Mouse (Mus musculus) limb, embryonic 12.5 days (tissue): ENCODE measurements around the gene Rnaseh2b. TPM values are rescaled to one million over a fixed set of nuclear protein-coding genes. Genes with fewer than 3 reads are reported as not detected.

ENCODE experiments used
- ATAC-seq: fragments of 200-750 bp; cut with Nextera tagmentation; 2 replicates; pipeline ENCODE4 v1.8.0; 2017; ENCODE audit warnings: low read depth, moderate TSS enrichment; ENCODE audit not compliant: insufficient number of reproducible peaks, insufficient read depth, low FRiP score, low TSS enrichment
- H3K27ac ChIP-seq: fragments of 300-500 bp; sonication (generic); 2 replicates; pipeline ENCODE4 v1.5.1; 2016; ENCODE audit warnings: mild to moderate bottlenecking, moderate library complexity
- H3K27me3 ChIP-seq: fragments of 300-500 bp; sonication (generic); 2 replicates; pipeline ENCODE4 v1.6.1; 2016; ENCODE audit warnings: mild to moderate bottlenecking, moderate library complexity
- H3K36me3 ChIP-seq: fragments of 300-500 bp; sonication (generic); 2 replicates; pipeline ENCODE4 v1.6.1; 2016; ENCODE audit warnings: mild to moderate bottlenecking, moderate library complexity
- H3K4me1 ChIP-seq: fragments of 300-500 bp; sonication (generic); replicated peaks from 2 replicates; pipeline ENCODE4 v1.6.1; 2016
- H3K4me2 ChIP-seq: fragments of 300-500 bp; sonication (generic); 2 replicates; pipeline ENCODE4 v1.6.1; 2016; ENCODE audit warnings: mild to moderate bottlenecking, moderate library complexity
- H3K4me3 ChIP-seq: fragments of 300-500 bp; sonication (generic); replicated peaks from 2 replicates; pipeline ENCODE4 v1.5.1; 2016; ENCODE audit warnings: mild to moderate bottlenecking
- H3K9ac ChIP-seq: fragments of 300-500 bp; sonication (generic); replicated peaks from 2 replicates; pipeline ENCODE4 v1.6.1; 2016; ENCODE audit warnings: mild to moderate bottlenecking, moderate library complexity
- H3K9me3 ChIP-seq: fragments of 300-500 bp; sonication (generic); 2 replicates; pipeline ENCODE4 v1.6.1; 2016; ENCODE audit warnings: mild to moderate bottlenecking, moderate library complexity
- WGBS: fragments of 180-500 bp; shearing (Covaris S2); methylation state at CpG from one replicate; pipeline ENCODE4 v1.1.7; 2016; 5-methylcytosine and 5-hydroxymethylcytosine counted together
- polyA plus RNA-seq: library from polyadenylated mRNA; unstranded; fragments of >200 nt; fragmentation: Nextera tagmentation; extraction: Ambion mirVana; gene quantifications from 2 replicates; pipeline ENCODE4 v1.2.1, GENCODE M21; 2016

The Rnaseh2b gene
- polyA plus RNA-seq, 1 experiment from 2014 or later = 64.5 TPM

DNA sequence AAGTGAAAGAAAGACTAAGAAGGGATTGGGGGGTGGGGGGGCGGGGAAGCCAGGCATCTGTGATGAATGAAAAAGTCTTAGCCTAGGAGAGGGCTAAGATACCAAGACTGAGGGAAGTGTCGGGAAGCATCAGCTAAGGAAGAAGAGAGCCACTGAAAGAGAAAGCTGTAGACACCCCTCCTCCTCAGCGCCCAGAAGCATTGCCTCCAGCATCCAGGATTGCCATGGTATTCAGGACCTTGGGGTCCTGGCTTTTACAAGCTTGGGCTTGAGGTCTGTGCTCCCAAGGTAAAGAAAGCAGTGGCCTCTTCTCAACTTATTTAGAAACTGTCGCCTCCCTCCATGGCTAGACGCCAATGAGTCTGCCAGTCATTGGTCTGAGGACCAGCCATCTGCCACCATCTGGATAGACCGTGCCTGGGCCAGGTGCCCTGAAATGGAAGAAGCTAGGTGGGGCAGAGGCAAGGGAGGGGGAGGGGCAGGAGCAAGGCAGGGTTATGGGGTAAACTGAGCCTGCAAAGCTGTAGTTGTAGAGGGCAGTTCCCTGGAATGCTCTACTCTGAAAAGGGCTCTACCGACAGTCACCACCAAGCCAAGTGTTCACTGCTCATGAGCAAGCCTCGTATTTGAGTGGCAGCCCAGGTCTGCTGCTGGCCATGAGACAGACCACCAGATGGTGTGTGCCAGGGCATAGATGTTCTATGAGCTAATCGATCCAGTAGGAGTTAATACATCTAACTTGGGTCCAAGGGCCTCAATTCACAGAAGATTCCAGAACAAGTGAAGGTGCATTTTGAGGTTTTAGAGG lies 97.5 kb downstream of the Rnaseh2b start:
- Histone ChIP-seq H3K27me3 (no peaks in the 10 kb centered on the region), H3K4me1 (peaks cover 19% of the 10 kb centered on the region; the same call in 1 of the 2 replicates), H3K4me2 (no peak overlapping the region), H3K9ac (no peak overlapping the region), H3K9me3 (0 out of 2 replicates have a peak, but pooled peaks cover 3% of the 10 kb centered on the region), H3K27ac (no peak overlapping the region), H3K36me3 (no peaks in the 10 kb centered on the region), H3K4me3 (no peak overlapping the region)
- WGBS = 77% methylated on average over 9 of the region's 9 CpGs
- ATAC-seq = no peak

DNA sequence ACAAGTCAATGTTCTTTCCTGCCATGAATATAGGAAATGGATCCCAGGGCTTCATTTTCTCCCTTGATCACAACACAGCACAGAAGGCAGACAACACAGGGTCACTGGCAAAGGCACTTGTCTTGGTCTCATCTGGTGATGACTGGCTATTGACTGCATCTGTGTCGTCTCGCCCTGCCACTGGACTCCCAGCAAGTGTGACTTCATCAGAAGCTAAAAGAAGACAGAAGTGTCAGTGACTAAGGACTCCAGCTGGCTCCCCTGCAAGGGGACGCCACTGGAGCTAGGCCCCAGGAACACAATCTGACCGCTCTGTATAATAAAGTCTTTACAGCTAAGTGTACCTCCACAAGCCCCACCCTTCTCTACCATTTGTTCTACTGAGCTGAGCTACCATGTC lies 100.4 kb downstream of the Rnaseh2b start:
- no peaks in the 10 kb centered on the region for H3K36me3 ChIP-seq
- no peak overlapping the region for H3K9ac ChIP-seq
- H3K27me3 ChIP-seq = no peaks in the 10 kb centered on the region
- no peak overlapping the region for H3K4me2 ChIP-seq
- WGBS = 66% methylated on average over 4 of the region's 4 CpGs
- H3K27ac ChIP-seq = no peak overlapping the region
- no peak overlapping the region for H3K4me3 ChIP-seq
- H3K9me3 ChIP-seq = no peaks in the 10 kb centered on the region
- no peak for ATAC-seq
- H3K4me1 ChIP-seq = peaks cover 19% of the 10 kb centered on the region; the same call in 1 of the 2 replicates

DNA sequence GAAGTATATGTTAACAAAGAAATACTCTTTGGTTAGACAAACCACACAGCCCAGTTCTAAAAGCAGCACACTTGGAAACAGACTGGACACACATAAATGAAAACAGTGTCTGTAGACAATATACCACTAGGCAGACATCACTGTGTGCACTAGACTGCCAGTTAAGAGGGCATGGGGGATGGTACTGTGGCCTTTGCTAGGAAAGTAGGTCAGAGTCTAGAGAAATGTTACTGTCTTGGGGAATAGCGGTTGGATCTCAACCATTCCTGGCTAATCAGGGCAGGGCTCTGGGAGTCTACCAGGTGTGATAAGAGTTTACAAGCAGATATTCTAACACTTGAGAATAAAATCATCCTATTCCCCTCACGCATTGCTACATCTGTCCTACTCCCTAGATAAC lies 103.0 kb downstream of the Rnaseh2b start:
- no peak for ATAC-seq
- Histone ChIP-seq H3K9me3 (no peaks in the 10 kb centered on the region), H3K27me3 (no peaks in the 10 kb centered on the region), H3K27ac (no peak overlapping the region), H3K4me1 (peaks cover 10% of the 10 kb centered on the region; the same call in 1 of the 2 replicates), H3K4me3 (no peak overlapping the region), H3K4me2 (no peak overlapping the region), H3K36me3 (no peaks in the 10 kb centered on the region), H3K9ac (no peak overlapping the region)
- WGBS = 88% methylated on average over 2 of the region's 2 CpGs

DNA sequence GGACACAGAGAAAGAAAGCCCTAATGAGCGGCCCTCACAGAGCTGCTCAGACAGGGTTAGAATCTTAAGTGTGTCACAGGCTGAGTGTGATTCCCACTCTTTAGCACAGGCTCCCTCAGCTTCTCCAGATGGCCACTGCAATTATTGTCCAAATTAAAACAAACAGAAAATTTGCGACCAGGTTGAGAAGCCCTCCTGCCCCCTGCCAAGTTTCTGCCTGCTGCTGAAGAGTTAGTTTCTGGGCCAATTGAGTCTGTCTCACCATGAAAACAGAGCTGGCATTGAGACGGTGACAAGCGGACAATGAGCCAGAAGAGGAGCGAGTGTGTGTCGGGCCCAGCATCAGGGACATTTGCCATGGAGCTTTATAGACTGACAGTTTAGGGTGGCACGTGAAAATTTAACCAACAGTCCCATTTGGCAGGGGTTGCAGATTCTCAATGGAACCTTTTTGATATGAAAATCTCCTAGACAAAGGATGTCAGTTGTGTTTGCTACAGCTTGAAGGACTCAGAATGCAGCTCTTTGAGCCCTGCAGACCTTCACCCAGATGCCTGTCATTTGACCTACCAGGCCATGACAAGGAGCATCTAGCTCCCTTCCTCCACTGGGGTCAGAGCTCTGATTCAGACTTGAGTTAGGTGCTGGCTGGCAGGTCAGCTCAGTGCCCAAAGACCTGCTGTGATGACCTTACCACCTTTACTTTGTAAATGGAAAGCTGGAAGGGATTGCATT lies 123.8 kb downstream of the Rnaseh2b start:
- 55% methylated on average over 7 of the region's 7 CpGs for WGBS
- Histone ChIP-seq H3K36me3 (no peaks in the 10 kb centered on the region), H3K27ac (peak overlapping the region; percentile 17; the same call in 1 of the 2 replicates), H3K9me3 (peaks cover 7% of the 10 kb centered on the region; the same call in 1 of the 2 replicates), H3K4me1 (peaks cover 12% of the 10 kb centered on the region), H3K27me3 (no peaks in the 10 kb centered on the region), H3K4me2 (no peak overlapping the region), H3K4me3 (no peak overlapping the region), H3K9ac (no peak overlapping the region)
- ATAC-seq = no peak

DNA sequence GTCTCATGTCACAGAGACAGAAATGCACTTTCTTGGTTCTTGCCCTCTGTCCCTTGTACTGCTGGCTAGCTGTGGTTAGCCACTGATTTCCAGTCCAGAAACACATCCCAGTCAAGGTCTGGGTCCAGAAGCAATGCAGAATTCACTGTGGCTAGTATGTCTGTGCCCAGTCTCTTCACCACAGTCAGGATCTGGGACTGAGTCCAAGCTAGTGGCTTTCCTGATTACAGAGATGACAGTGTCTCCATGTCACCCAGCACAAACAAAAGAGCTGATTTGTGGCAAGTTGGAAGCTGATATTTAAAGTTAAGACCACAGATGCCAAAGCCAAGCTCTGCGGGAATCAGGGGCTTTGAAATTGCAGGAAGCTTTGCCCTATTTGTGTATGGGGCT lies 124.3 kb downstream of the Rnaseh2b start:
- no peak for ATAC-seq
- H3K27ac ChIP-seq = no peak overlapping the region
- no peak overlapping the region for H3K9ac ChIP-seq
- peaks cover 7% of the 10 kb centered on the region; the same call in 1 of the 2 replicates for H3K9me3 ChIP-seq
- H3K4me3 ChIP-seq = no peak overlapping the region
- WGBS = 68% methylated on average over 1 of the region's 1 CpGs
- no peak overlapping the region for H3K4me2 ChIP-seq
- peaks cover 12% of the 10 kb centered on the region for H3K4me1 ChIP-seq
- no peaks in the 10 kb centered on the region for H3K36me3 ChIP-seq
- no peaks in the 10 kb centered on the region for H3K27me3 ChIP-seq

DNA sequence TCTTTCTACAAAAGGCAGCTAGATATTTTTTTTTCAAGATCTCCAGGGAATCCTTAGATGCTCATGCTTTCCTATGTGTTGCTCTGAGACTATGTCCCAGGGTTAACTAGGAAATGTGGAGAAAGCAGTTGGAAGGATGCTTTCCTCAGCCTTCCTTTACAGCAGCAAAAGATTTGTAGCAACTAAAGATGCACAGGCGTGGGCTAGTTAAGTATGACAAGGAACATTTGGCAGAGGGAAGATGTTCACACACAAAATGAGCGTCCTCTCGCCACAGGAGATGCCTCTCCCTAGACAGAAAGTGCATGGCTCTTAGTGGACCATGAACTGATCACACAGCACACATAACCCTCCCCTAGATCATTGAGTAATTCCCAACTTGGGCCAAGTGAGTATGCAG lies 125.1 kb downstream of the Rnaseh2b start:
- no peaks in the 10 kb centered on the region for H3K27me3 ChIP-seq
- H3K36me3 ChIP-seq = no peaks in the 10 kb centered on the region
- H3K9ac ChIP-seq = no peak overlapping the region
- WGBS = 83% methylated on average over 3 of the region's 3 CpGs
- ATAC-seq = no peak
- H3K4me3 ChIP-seq = no peak overlapping the region
- peaks cover 12% of the 10 kb centered on the region for H3K4me1 ChIP-seq
- H3K27ac ChIP-seq = no peak overlapping the region
- no peak overlapping the region for H3K4me2 ChIP-seq
- H3K9me3 ChIP-seq = no peaks in the 10 kb centered on the region

DNA sequence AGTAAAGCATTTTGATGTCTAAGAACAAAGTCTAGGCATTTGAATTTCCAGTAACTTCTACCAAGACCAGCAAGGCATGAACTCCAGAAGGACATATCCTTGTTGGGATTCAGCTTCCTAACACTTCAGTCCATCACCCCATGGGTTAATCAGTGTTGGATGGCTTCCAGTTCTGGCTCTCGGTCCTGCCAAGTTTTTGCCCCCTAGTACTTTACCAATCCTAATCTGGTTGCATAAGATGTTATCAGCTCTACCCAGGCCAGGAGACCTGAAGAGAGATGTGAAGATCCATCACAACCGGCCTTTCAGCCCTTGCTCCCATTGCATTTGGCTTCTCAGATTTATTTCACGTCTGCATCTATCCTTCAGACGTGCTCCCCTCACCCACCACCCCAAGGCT lies 129.9 kb downstream of the Rnaseh2b start:
- H3K4me3 ChIP-seq = no peak overlapping the region
- H3K9ac ChIP-seq = no peak overlapping the region
- no peak overlapping the region for H3K4me2 ChIP-seq
- WGBS = 84% methylated on average over 4 of the region's 4 CpGs
- 0 out of 2 replicates have a peak, but pooled peaks cover 4% of the 10 kb centered on the region for H3K4me1 ChIP-seq
- no peaks in the 10 kb centered on the region for H3K9me3 ChIP-seq
- no peak overlapping the region for H3K27ac ChIP-seq
- H3K36me3 ChIP-seq = no peaks in the 10 kb centered on the region
- no peak for ATAC-seq
- no peaks in the 10 kb centered on the region for H3K27me3 ChIP-seq

Other genes starting within 250 kb of the Rnaseh2b start
- 0.56 and 0.72 TPM in 2 replicates for gene Dleu7, start 458 bp downstream of the Rnaseh2b start, polyA plus RNA-seq
- gene Gucy1b2, start 163.7 kb downstream of the Rnaseh2b start, polyA plus RNA-seq = 0.10 and 0.15 TPM in 2 replicates